Mouse (Mus musculus) large intestine, adult 2 months (tissue): ENCODE measurements around the gene Trappc4. TPM values are rescaled to one million over a fixed set of nuclear protein-coding genes. Genes with fewer than 3 reads are reported as not detected.
"Not testable (repeated sequence)": the region's sequence is repeated elsewhere in the genome, so short reads cannot be mapped to it uniquely, and the experiment has no call there.

ENCODE experiments used
- DNase-seq: peaks from one replicate; pipeline ENCODE4 v3.0.0-alpha.2; 2012; ENCODE audit warnings: low read depth, low spot score
- WGBS: fragments of 180-500 bp; shearing (Covaris S2); methylation state at CpG from one replicate; pipeline ENCODE4 v1.1.7; 2018; 5-methylcytosine and 5-hydroxymethylcytosine counted together
- polyA plus RNA-seq: library from polyadenylated mRNA; depleted of rRNA; stranded (reverse); fragments of >200 nt; gene quantifications from 2 replicates; pipeline ENCODE4 v1.2.3, GENCODE M21; 2012

Trappc4 gene
- polyA plus RNA-seq, 1 experiment = 67.8 TPM

DNA sequence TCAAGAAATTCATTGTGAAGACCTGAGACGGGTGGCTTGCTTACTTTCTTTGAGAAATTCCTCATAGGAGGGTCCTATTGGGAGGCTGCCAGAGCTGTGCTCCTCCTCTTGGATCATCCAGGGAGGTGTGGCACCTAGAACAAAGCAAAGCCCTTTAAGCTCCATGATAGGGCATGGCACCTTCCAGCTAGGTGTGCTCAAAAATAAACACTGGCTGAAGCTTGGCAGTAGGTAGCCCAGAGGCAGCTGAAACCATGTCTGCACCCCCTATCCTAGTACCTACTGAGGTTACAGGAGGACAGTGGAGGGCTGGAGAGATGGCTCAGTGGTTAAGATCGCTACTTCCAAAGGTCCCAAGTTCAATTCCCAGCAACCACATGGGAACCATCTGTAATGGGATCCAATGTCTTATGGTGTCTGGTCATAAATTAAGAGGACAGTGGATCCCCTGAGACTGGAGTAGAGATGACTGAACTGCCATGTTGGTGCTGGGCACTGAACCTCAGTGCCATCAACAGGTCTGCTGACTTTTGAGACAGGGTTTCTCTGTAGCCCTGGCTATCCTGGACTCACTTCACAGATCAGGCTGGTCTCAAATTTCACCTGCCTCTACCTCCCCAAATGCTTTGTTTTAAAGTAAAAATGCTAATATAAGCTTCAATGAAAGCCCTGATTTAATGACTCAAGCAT is 3.4 kb upstream of the Trappc4 start:
- 68% methylated on average over 2 of the region's 2 CpGs for WGBS

DNA sequence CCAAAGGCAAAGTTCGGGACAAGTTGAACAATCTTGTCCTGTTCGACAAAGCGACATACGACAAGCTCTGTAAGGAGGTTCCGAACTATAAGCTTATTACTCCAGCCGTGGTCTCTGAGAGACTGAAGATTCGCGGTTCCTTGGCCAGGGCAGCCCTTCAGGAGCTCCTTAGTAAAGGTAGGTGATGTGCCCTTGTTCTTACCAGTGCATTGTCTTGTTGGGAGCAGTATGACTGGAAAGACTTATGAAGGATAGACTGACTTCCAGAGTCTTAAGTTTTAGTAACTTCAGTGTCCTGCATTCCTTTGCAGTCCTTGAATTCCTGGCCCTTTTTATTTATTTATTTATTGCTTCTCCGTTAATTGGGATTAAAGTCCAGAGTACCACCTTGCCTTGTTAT is 1.3 kb upstream of the Trappc4 start:
- not testable (repeated sequence) for DNase-seq
- WGBS = 69% methylated on average over 9 of the region's 9 CpGs

More for the DNA sequence above, 3.4 kb upstream of the Trappc4 start:
- no peak for DNase-seq

DNA sequence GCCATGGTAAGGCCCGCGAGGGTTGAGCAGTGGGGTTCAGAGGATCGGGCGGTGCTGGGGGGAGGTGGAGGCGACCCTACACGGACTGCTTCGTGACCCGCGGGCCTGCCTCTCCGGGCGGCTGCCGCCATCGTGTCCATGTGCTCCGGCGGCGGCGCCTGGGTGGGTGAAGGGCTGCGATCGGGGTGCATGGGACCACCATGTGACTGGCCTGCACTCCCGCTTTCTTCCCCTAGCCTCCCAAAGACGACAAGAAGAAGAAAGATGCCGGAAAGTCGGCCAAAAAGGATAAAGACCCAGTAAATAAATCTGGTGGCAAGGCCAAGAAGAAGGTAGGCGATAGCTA is 325 bp upstream of the Trappc4 start:
- DNase-seq = no peak
- under 1% methylated on average over 24 of the region's 24 CpGs for WGBS

DNA sequence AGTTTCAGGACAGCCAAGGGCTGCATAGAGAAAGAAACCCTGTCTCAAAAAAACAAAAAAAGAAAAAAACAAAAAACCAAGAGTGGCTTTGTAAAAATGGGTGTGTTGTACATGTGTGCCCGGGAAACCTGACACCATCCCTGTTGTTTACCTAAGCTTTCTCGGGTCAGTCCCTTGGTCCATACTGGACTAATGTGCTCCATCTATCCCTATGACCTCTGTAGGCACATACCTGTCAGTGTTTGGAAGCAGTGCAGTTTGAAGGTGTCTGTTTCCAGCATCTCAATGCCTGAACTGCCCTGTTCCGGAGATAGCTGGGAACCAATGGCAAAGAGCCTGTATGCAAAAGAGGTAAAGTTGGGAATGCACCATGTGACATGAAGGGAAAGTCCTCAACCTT is 2.4 kb downstream of the Trappc4 start:
- 51% methylated on average over 3 of the region's 3 CpGs for WGBS
- DNase-seq = no peak

DNA sequence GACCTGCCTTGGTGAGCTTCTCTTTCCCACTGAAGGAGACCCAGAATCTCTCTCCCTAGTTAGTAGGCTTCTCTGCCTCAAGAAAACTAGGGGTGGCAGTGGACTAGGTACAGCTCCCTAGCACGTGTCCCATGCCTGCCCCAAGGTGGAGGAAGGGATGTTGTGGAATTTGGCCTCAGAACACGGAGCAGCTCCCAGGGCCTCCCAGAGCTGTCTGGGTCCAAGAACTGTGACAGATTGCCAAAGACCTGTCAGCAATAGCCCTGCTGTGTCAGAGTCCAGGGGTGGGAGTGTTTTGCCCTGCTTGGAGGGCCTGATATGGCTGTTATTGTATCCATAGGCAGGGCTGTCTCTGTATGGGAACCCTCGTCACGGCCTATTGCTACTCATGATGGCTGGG is 6.3 kb downstream of the Trappc4 start:
- DNase-seq = no peak
- WGBS = 66% methylated on average over 4 of the region's 4 CpGs

DNA sequence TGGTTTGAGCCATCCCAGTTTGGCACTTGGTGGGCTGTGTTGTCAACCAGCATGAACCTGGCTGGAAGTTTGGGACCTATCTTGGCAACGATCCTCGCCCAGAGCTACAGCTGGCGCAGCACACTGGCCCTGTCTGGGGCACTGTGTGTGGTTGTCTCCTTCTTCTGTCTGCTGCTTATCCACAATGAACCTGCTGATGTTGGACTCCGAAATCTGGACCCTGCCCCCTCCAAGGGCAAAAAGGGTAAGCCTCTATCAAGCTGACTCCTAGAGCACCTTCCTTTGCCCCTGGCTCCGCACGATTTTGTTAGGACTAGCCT is 7.6 kb downstream of the Trappc4 start:
- 89% methylated on average over 6 of the region's 6 CpGs for WGBS
- no peak for DNase-seq

DNA sequence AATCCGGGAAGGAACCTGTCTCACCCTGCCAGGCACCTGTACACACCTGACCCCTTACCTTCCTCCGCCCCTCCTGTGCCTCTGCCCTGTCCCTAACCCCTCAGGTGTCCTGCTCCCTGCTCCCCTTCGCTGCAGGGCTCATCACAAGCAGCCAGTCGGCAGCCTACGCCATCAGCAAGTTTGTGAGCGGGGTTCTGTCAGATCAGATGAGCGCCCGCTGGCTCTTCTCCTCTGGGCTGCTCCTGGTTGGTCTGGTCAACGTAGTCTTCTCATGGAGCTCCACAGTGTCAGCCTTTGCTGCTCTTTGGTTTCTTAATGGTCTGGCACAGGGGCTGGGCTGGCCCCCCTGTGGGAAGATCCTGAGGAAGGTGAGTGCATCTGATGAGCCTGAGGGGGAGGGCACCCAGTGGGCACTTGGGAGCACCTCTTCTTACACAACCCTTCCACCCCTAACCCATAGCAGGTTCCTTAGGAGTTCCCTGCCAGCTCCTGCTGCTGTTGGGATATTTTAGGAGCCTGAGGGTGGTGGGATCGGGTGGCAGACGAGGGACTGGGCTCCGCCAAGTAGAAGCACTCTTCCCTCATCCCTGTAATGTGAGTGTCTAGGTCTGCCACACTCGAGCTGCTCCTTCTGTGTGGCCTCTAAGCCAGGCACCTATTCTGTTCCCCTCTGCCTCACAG is 8.1 kb downstream of the Trappc4 start:
- DNase-seq = no peak
- 70% methylated on average over 13 of the region's 13 CpGs for WGBS

DNA sequence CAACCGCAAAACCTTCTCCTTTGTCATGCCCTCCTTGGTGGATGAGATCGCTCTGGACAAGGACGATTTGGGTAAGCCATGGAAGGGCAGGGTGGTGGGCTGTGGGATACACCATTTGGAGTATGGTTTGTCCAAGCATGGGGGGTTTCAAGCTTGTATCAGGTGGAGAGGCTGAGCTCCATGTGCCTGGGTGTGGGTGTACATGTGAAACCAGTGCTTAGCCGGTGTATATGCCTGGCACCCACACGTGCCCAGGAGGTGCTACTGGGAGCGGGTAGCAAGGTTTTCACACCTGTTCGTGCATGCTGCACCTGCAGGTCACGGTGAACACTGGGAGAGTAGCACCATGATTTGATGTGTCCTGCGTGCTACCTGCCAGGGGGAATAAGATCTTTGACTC is 8.8 kb downstream of the Trappc4 start:
- no peak for DNase-seq

DNA sequence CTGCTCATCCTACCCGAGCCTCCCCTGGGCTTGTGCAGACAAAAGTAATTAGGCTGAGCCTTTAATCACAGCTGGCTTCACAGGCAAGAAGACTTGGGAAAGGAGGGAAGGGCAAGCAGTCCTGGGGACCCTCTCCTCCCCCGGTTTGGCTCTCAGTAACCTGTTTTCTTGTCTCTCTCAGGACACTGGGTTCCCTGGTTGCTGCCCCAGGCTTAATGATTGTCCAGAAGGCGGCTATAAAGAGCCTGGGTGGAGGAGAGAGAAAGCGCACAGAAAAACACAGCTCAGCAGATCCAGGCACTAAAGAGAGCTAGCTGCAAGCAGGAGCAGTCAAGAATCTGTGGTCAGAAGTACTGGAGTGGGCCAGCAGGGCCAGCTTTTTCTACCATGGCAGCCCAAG is 9.3 kb downstream of the Trappc4 start:
- peak; percentile 48 for DNase-seq
- 11% methylated on average over 4 of the region's 4 CpGs for WGBS

More for the DNA sequence above, 8.8 kb downstream of the Trappc4 start:
- WGBS = 36% methylated on average over 9 of the region's 9 CpGs

DNA sequence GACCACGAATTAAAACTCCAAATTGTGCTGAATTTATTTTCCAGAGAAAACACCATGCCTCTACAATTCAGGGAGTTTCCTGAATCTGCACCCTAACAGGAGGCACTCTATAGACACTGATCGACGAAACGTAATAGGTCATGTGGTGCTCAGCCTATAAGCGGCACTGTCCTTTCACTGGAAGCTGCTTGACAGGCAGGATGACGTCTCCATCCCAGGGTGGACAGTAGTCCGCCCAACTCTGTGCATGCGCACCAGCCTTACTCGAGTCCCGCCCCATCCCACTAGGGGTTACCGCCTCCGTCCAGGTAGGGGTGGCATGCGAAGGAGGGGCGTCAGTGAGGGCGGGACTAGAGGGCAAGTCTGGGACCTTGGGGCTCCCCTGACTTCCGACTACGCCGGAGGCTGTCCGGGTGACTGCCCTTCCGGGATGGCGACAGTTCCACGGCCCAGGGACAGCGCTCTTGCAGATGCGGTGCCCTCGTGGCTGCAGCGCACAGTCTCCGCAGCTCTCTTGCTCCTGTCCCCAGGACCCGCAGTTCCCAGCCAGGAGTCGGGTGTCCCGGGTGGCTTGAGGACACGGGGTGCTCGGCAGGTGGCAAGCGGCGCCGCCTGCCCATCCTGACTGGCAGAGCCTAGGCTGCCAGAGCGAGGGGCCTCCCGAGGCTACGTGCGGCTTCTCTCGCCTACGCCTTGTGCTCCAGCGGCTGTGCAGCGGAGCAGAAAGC is 10.6 kb downstream of the Trappc4 start, which contains the start of gene Slc37a4:
Gene Slc37a4, plus strand, starts transcription at position 169 of the 728 bp plus-strand sequence.
- WGBS = under 1% methylated on average over 43 of the region's 43 CpGs

DNA sequence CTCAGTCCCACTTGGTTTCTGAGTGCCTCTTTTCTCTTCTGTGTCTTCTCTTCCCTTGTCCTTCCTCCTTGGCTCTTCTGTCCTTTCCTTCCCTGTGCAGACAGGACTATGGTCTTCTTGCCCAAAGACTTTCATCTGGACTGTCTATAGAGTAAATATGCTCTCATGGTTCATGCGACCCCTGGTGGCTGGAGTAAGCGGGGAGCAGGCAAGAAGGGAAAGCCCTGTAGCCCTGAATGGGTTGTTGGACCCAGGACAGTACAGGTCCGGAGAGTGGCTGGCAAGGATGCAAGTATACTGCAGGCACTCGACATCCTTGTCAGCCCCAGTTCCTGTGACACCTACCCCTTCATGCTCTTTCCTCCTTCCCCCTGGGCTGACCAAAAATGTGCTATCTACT is 15.9 kb downstream of the Trappc4 start:
- 18% methylated on average over 4 of the region's 4 CpGs for WGBS
- DNase-seq = peak; percentile 53

More for the DNA sequence above, 10.6 kb downstream of the Trappc4 start, which contains the start of gene Slc37a4:
- DNase-seq = peak; percentile 99

DNA sequence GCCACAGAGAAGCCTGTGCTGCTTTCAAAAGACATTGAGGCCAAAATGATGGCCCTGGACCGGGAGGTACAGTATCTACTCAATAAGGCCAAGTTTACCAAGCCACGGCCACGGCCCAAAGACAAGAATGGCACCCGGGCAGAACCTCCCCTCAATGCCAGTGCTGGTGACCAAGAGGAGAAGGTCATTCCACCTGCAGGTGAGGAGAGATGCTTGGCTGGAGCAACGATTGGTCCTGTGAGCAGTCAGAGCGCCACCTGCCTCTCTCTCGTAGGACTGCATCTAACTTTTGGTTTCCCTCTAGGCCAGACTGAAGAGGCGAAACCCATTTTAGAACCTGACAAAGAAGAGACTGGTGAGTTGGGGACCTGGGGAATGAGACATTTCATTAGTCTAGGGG is 18.1 kb downstream of the Trappc4 start:
- no peak for DNase-seq
- WGBS = 54% methylated on average over 8 of the region's 8 CpGs

DNA sequence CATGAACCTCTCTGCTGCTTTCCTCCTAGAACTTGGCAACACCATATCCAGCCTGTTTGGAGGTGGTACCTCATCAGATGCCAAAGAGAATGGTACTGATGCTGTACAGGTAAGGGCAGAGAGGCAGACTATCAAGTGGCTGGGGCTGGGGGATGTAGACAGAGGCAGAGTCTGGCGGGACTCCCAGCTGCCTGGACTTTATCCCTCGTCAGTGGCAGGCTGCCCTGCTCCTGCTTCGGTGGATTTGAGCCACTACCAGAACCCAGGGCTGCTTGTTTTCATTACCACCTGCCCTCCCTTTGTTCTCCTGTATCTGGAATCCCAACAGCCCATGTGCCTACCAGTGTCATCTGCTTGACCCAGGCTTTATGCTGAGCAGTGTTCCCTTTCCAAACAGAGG is 20.2 kb downstream of the Trappc4 start:
- DNase-seq = no peak
- WGBS = 51% methylated on average over 3 of the region's 3 CpGs

DNA sequence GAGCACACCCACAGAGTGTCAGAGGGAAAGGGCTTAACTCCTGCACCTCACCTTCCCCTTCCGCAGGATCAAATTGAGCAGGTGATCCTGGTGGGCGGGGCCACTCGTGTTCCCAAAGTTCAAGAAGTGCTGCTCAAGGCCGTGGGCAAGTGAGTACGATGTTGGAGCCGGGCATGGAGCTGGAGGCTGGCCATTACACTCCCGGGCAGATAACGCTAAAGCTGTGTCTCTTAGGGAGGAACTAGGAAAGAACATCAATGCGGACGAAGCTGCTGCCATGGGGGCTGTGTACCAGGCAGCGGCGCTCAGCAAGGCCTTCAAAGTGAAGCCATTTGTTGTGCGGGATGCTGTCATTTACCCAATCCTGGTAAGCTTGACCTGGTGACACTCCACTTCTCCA is 22.8 kb downstream of the Trappc4 start:
- WGBS = 85% methylated on average over 13 of the region's 13 CpGs
- DNase-seq = no peak

DNA sequence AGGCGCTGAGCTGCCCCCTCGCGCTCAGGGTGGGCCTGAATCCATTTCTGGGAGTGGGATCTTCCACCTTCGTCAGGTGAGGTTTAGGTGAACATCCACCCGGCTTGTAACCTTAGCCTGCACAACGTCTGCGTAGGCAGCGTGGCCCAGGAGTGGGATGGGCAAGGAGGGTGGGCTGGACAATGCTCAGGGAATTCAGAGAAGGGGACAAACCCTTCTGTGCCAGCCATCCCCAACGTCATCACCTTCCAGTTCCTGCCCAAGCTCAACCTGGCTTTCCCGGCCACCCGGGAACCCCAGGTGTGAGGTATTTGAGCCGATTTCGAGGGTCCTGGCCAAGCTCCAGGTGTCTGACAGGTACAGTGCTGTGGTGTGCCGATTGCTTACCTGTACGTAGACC is 27.5 kb downstream of the Trappc4 start:
- 3% methylated on average over 15 of the region's 15 CpGs for WGBS
- DNase-seq = no peak

DNA sequence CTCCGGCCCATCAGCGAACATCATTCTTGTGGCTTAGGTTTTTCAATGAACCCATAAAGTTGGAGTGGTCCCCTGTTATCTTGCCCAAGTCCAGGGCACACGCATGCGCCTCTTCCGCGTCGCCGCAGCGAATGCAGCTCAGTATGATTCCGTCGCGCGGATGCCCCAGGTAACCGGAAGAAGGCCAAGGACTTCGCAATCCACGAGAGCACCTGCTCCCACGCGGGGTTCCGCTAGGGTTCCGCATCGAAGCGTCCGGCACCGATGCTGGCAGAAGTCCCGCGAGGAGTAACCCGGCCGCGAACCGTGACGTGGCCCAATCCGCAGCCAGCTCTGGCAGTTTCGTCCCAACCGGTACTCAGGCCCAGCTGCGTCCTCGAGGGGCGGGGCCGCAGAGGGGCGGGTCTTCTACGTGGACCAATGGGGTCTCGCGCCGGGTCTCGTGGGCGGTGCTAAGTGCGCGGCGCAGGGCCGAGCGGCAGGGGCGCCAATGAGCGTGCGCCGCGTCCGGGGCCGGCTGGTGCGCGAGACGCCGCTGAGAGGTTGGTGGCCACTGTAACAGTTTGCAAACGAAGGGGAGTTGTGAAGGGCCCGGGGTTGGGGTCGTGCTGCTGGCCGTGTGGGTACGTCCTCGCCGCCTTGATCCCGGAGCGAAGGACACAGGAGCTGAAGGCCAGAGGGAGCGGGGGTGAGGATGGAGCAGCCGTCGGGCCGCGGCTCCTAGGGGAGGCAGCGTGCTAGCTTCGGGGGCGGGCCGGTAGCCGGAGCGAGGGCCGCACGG is 28.2 kb downstream of the Trappc4 start, which contains the start of gene Hyou1:
Gene Hyou1, plus strand, starts transcription at position 437 of the 781 bp plus-strand sequence.
- WGBS = under 1% methylated on average over 83 of the region's 83 CpGs
- DNase-seq = peak; percentile 92

DNA sequence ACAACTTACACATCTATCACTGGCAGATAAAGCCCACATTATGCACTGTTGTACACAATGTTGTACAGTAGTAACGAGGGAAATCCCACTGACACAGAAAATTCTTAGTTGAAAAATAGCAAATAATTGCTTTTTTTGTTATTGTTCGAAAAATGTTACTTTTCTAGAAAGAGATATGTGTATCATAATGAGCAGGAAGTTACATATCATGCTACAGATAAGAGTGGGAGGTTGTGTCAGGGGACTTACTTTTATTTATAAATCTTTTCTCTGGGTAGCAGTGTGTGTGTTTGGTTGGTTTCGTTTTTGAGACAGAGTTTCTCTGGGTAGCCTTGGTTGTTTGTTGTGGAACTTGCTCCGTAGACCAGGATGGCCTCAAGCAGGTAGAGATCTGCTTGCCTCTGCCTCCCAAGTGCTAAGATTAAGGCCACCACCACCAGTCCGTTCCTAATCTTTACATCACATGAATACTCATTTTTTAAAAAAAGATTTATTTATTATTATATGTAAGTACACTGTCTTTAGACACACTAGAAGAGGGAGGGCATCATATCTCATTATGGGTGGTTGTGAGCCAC is 29.2 kb downstream of the Trappc4 start:
- 72% methylated on average over 5 of the region's 5 CpGs for WGBS
- no peak for DNase-seq

DNA sequence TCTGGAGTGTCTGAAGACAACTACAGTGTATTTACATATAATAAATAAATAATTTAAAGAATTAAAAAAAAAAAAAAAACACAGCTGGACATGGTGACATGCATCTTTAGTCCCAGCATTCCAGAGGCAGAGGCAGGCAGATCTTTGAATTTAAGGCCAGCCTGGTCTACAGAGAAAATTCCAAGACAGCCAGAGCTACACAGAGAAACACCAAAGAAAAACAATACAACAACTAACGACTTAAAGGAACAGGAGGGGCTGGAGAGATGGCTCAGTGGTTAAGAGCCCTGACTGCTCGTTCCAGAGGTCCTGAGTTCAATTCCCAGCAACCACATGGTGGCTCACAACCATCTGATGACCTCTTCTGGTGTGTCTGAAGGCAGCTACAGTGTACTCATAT is 30.1 kb downstream of the Trappc4 start:
- 79% methylated on average over 2 of the region's 2 CpGs for WGBS
- not testable (repeated sequence) for DNase-seq

DNA sequence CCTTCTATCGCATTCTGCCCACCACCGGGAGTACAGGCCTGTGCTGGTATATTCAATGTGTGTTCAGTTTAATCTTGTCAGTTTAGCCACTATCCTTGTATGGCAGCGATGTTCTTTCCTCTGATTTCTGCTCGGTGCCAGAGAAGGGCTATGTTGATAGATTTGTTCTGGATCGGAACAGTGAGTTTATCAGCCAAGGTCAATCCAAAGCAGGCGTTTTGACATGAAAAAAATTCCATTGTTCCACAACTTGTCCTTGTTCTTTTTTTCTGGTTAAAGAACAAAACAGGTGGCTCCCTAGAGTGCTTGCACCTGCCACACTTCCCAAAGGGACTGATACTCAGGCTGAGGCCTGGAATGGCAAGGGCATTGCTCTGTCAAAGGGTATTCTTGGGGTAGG is 31.3 kb downstream of the Trappc4 start:
- 89% methylated on average over 6 of the region's 6 CpGs for WGBS

DNA sequence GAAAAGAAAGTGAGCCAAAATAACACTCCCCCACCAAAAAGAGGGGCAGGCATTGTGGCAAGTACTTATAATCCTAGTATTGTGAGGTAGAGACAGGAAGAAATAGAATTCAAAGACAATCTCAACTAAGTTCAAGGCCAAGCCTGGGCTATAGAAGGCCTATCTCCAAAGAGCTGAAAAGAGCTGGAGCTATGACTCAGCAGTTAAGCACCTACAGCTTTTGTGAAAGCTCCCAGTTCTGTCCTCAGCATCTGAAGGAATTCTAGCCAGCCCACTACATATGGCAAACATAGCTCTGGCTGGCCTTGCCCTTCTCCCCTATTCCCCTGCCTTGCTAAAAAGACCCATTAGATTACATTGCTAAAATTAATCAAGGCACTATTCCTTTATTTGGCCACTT is 34.0 kb downstream of the Trappc4 start:
- no peak for DNase-seq

More for the DNA sequence above, 31.3 kb downstream of the Trappc4 start:
- no peak for DNase-seq
